Mouse (Mus musculus) activated CD4-positive, CD25-positive, alpha-beta regulatory T cell, adult 9 weeks (primary cell): Measurements from ENCODE around the gene Rpusd4. TPM values are rescaled to one million over a fixed set of nuclear protein-coding genes. Genes with fewer than 3 reads are reported as not detected.

ENCODE experiments used
- polyA plus RNA-seq: library from polyadenylated mRNA; unstranded; fragments of 100-300 nt; shearing (Covaris generic); gene quantifications from one replicate; pipeline ENCODE4 v1.2.1, GENCODE M21; 2017

The Rpusd4 gene
- 53.2 TPM for polyA plus RNA-seq

DNA sequence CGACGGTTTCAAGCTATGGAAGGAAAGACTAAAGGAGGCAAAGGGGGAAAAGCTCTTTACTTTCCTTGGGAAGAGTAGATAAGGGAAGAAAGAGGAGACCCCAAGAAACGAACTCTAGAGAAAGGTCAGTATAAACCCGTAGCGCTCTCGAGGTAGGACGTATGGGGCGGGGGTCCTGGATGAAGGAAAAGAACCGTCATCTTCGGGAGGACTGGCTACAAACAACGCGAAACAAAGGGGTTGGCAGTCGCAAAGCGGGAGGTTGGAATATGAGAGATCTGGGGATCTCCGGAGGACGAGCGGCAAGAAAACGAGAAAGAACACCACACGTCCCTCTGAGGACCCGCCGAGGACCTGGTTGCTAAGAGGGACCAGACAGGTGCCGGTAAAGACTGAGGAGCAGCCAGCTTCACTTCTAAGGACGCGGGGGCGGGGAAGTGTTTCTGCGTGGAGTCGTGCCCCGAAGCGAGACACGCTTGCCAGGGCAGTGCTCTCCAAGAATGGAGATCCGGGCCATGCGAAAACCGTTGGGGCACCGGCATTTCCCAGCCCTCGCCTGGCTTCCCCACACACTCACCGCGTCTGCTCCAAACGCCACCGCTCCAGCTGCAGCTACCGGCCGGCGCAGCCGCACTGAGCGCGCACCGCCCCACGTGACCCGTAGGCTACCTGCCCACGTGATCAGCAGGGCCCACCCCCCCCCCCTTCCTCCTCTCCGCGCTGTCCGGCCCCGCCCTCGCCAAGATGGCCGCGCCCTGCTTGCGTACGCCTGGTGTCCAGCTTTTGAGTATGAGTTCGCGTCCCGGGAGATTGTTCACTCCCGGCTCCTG lies at the start of gene Rpusd4, which contains the start of gene Fam118b:
Gene Rpusd4, plus strand, starts transcription at position 720 of the 830 bp plus-strand sequence.
Gene Fam118b, minus strand, starts transcription at position 660 of the 830 bp plus-strand sequence.

Other genes with a start within 250 kb of the Rpusd4 start
- 26.9 TPM for gene St3gal4, start 148.6 kb upstream of the Rpusd4 start, polyA plus RNA-seq
- 86.2 TPM for gene Dcps, start 91.8 kb upstream of the Rpusd4 start, polyA plus RNA-seq
- 145 TPM for gene Srpr, start 67.7 kb upstream of the Rpusd4 start, polyA plus RNA-seq
- 5.7 TPM for gene Tirap, start 67.6 kb upstream of the Rpusd4 start, polyA plus RNA-seq
- 50.8 TPM for gene Foxred1, start 56.8 kb upstream of the Rpusd4 start, polyA plus RNA-seq
- gene Fam118b, start 60 bp upstream of the Rpusd4 start, polyA plus RNA-seq: 65.5 TPM
- gene Cdon, start 153.3 kb downstream of the Rpusd4 start, polyA plus RNA-seq: 3.8 TPM